Mouse (Mus musculus) C2C12 (cell line): Measurements from ENCODE around the gene Bpifa1. TPM values are rescaled to one million over a fixed set of nuclear protein-coding genes. Genes with fewer than 3 reads are reported as not detected.

Experiments
- H3K27me3 ChIP-seq: one replicate; pipeline ENCODE4 v1.6.1; 2011; ENCODE audit not compliant: control insufficient read depth, insufficient read depth, insufficient read length
- H3K36me3 ChIP-seq: one replicate; pipeline ENCODE4 v1.6.1; 2011; ENCODE audit not compliant: control insufficient read depth, insufficient read depth
- H3K4me3 ChIP-seq: one replicate; pipeline ENCODE4 v1.5.1; 2011; ENCODE audit warnings: mild to moderate bottlenecking, control low read depth; ENCODE audit not compliant: poor library complexity, insufficient read depth, severe bottlenecking
- H3K79me2 ChIP-seq: one replicate; pipeline ENCODE4 v1.6.1; 2011; ENCODE audit not compliant: control insufficient read depth, insufficient read depth
- H3K79me3 ChIP-seq: one replicate; pipeline ENCODE4 v1.6.1; 2011; ENCODE audit warnings: low read depth, control low read depth
- H3ac ChIP-seq: one replicate; pipeline ENCODE3; 2011; ENCODE audit warnings: low read depth; ENCODE audit not compliant: control insufficient read depth, insufficient read length
- CEBPB ChIP-seq: IDR thresholded peaks from one replicate; pipeline ENCODE4 v1.6.1; 2011; ENCODE audit warnings: low read depth, mild to moderate bottlenecking, control low read depth, moderate library complexity
- CTCF ChIP-seq: IDR thresholded peaks from one replicate; pipeline ENCODE4 v1.5.1; 2011; ENCODE audit not compliant: control insufficient read depth, insufficient read depth, insufficient read length
- FOSL1 ChIP-seq: IDR thresholded peaks from one replicate; pipeline ENCODE4 v1.8.0; 2011; ENCODE audit warnings: mild to moderate bottlenecking, low read length; ENCODE audit not compliant: poor library complexity, insufficient read depth, severe bottlenecking
- MAX ChIP-seq: IDR thresholded peaks from one replicate; pipeline ENCODE4 v1.6.1; 2011; ENCODE audit warnings: mild to moderate bottlenecking, control low read depth
- MYOD1 ChIP-seq: IDR thresholded peaks from one replicate; pipeline ENCODE4 v1.6.1; 2011; ENCODE audit warnings: low read depth; ENCODE audit not compliant: control insufficient read depth, insufficient read length
- MYOG ChIP-seq: IDR thresholded peaks from one replicate; pipeline ENCODE4 v1.6.1; 2011; ENCODE audit not compliant: control insufficient read depth, insufficient read length; ENCODE audit errors: extremely low read depth
- USF1 ChIP-seq: IDR thresholded peaks from one replicate; pipeline ENCODE4 v1.6.1; 2011; ENCODE audit warnings: low read depth, mild to moderate bottlenecking, control low read depth, moderate library complexity
- polyA plus RNA-seq: library from polyadenylated mRNA; unstranded; fragments of >200 nt; fragmentation: generic; extraction: Trizol; gene quantifications from one replicate; pipeline ENCODE4 v1.2.1, GENCODE M21; 2012; ENCODE audit warnings: missing spikeins

Gene Bpifa1
- polyA plus RNA-seq, 1 experiment: not detected

DNA sequence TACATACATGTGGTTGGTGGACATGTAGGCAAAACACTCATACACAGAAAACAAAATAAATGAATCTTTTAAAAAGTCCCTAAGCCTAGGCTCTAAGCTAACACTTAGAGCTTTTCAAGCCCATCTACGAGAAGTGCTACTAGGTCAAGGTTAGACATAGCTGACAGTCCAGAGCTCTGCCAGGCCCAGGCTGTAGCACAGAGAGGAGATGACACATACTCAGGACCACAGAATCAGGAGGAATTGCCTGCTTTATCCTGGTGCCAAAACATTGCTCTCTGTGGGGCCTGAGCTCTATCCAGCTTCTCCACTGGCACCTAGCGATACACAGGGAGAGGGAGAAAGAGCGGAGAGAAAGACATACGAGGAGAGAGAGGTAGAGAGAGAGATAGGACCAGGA is 50.4 kb downstream of the Bpifa1 start:
- no peaks in the 10 kb centered on the region for H3K79me2 ChIP-seq
- H3K36me3 ChIP-seq: no peaks in the 10 kb centered on the region
- no peak for TF ChIP-seq MAX
- TF ChIP-seq MYOG: no peak
- no peak for TF ChIP-seq FOSL1
- TF ChIP-seq CEBPB: no peak
- TF ChIP-seq CTCF: no peak
- no peak for TF ChIP-seq MYOD1
- TF ChIP-seq USF1: no peak
- H3K27me3 ChIP-seq: no peaks in the 10 kb centered on the region
- no peak overlapping the region for H3ac ChIP-seq
- H3K4me3 ChIP-seq: no peak overlapping the region
- H3K79me3 ChIP-seq: no peaks in the 10 kb centered on the region

DNA sequence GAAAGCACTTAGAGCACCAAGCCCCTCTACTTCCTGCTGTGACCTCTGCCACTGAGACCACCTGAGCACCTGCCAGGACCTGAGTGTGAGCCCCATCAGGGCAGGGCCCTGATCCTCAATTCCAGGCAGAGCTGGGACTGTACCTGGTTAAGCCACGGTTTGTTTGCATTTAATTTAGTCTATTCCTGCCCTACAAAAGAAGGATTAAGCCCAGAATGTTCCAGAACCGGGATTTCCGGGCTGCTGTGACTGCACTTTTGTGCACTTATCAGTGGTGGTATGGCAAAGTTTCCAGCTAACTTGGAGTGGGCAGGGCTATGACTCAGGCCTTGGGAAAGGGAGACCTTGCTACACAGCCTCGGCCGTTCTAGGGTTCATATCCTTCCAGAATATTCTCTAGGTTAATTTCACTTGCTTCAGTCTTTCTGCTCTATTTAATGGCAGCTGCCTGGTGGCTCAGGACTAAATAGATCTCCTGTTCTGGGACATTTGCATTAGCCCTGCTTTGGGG is 51.4 kb downstream of the Bpifa1 start:
- TF ChIP-seq MAX (no peak), CEBPB (no peak), CTCF (no peak), MYOD1 (no peak), USF1 (no peak), MYOG (no peak), FOSL1 (no peak)
- no peaks in the 10 kb centered on the region for H3K27me3 ChIP-seq
- H3K36me3 ChIP-seq: no peaks in the 10 kb centered on the region
- H3ac ChIP-seq: no peak overlapping the region
- H3K79me3 ChIP-seq: no peaks in the 10 kb centered on the region
- H3K79me2 ChIP-seq: no peaks in the 10 kb centered on the region
- H3K4me3 ChIP-seq: no peak overlapping the region

DNA sequence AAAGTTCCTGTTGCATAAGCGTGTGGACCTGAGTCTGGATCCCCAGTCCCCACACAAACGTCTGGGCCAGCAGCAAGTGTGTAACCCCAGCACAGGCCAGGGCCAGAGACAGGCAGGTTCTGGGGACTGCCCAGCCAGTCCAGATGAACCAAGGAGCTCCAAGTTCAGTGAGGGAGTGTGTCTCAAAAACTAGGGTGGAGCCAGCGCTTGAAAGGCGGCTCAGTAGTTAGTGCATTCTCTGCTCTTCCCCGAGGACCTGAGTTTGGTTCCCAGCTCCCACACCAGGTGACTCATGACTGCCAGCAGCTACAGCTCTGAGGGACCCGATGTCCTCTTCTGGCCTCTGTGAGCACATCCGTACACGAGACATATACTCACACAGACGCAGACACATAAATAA is 54.4 kb downstream of the Bpifa1 start:
- no peaks in the 10 kb centered on the region for H3K36me3 ChIP-seq

More for the DNA sequence above, 54.4 kb downstream of the Bpifa1 start:
- Histone ChIP-seq H3K79me2 (no peaks in the 10 kb centered on the region), H3K79me3 (no peaks in the 10 kb centered on the region), H3K27me3 (no peaks in the 10 kb centered on the region), H3ac (no peak overlapping the region), H3K4me3 (no peak overlapping the region)
- TF ChIP-seq USF1: no peak
- no peak for TF ChIP-seq MAX
- no peak for TF ChIP-seq MYOD1
- no peak for TF ChIP-seq CTCF
- TF ChIP-seq FOSL1: no peak
- TF ChIP-seq MYOG: no peak
- TF ChIP-seq CEBPB: no peak

Other genes with a start within 250 kb of the Bpifa1 start
- gene Bpifb6, start 242.5 kb upstream of the Bpifa1 start, polyA plus RNA-seq: not detected
- not detected for gene Bpifb3, start 224.7 kb upstream of the Bpifa1 start, polyA plus RNA-seq
- 0.04 TPM for gene Bpifb4, start 204.7 kb upstream of the Bpifa1 start, polyA plus RNA-seq
- not detected for gene Bpifa6, start 167.9 kb upstream of the Bpifa1 start, polyA plus RNA-seq
- gene Bpifa2, start 134.6 kb upstream of the Bpifa1 start, polyA plus RNA-seq: not detected
- gene Bpifa3, start 12.5 kb upstream of the Bpifa1 start, polyA plus RNA-seq: not detected
- gene Bpifa5, start 19.7 kb downstream of the Bpifa1 start, polyA plus RNA-seq: not detected
- gene Bpifb1, start 47.9 kb downstream of the Bpifa1 start, polyA plus RNA-seq: not detected
- gene Bpifb5, start 80.9 kb downstream of the Bpifa1 start, polyA plus RNA-seq: not detected
- gene Bpifb9a, start 115.0 kb downstream of the Bpifa1 start, polyA plus RNA-seq: not detected
- not detected for gene Bpifb9b, start 164.3 kb downstream of the Bpifa1 start, polyA plus RNA-seq
- gene Cdk5rap1, start 230.1 kb downstream of the Bpifa1 start, polyA plus RNA-seq: 9.8 TPM